Mouse (Mus musculus) intestine, postnatal 0 days (tissue): ENCODE data around the gene Tsen34. TPM values are rescaled to one million over a fixed set of nuclear protein-coding genes. Genes with fewer than 3 reads are reported as not detected.
A peak's percentile ranks its signal among the peaks of the same experiment; 100 is the strongest.
"Not testable (repeated sequence)": the region's sequence is repeated elsewhere in the genome, so short reads cannot be mapped to it uniquely, and the experiment has no call there.

Experiments used
- ATAC-seq: fragments of 200-750 bp; cut with Nextera tagmentation; 2 replicates; pipeline ENCODE4 v1.8.0; 2017; ENCODE audit warnings: mild to moderate bottlenecking, moderate TSS enrichment, moderate library complexity
- H3K27ac ChIP-seq: fragments of 300-500 bp; sonication (generic); 2 replicates; pipeline ENCODE4 v1.5.1; 2014; ENCODE audit warnings: mild to moderate bottlenecking, low read depth, low read length, moderate library complexity
- H3K27me3 ChIP-seq: fragments of 300-500 bp; sonication (generic); replicated peaks from 2 replicates; pipeline ENCODE4 v1.6.1; 2014; ENCODE audit warnings: low read length, mixed read lengths; ENCODE audit not compliant: control insufficient read depth, insufficient read depth
- H3K36me3 ChIP-seq: fragments of 300-500 bp; sonication (generic); 2 replicates; pipeline ENCODE4 v1.6.1; 2014; ENCODE audit warnings: mild to moderate bottlenecking, moderate library complexity; ENCODE audit not compliant: control insufficient read depth, insufficient read depth
- H3K4me1 ChIP-seq: fragments of 300-500 bp; sonication (generic); replicated peaks from 2 replicates; pipeline ENCODE4 v1.6.1; 2014; ENCODE audit warnings: antibody characterized with exemption, low read length, mixed read lengths; ENCODE audit not compliant: control insufficient read depth, insufficient read depth
- H3K4me2 ChIP-seq: fragments of 300-500 bp; sonication (generic); replicated peaks from 2 replicates; pipeline ENCODE4 v1.6.1; 2014; ENCODE audit warnings: low read depth, mild to moderate bottlenecking, moderate library complexity
- H3K4me3 ChIP-seq: fragments of 300-500 bp; sonication (generic); 2 replicates; pipeline ENCODE4 v1.5.1; 2014; ENCODE audit warnings: low read depth, low read length
- H3K9ac ChIP-seq: fragments of 300-500 bp; sonication (generic); 2 replicates; pipeline ENCODE4 v1.6.1; 2014; ENCODE audit warnings: mild to moderate bottlenecking, low read depth, low read length
- H3K9me3 ChIP-seq: fragments of 300-500 bp; sonication (generic); 2 replicates; pipeline ENCODE4 v1.6.1; 2016; ENCODE audit warnings: mixed run types; ENCODE audit not compliant: control insufficient read depth
- CTCF ChIP-seq: sonication (generic); IDR thresholded peaks from 2 replicates; pipeline ENCODE4 v1.5.1; 2016; ENCODE audit warnings: low read depth, mild to moderate bottlenecking, control low read depth, antibody characterized with exemption, moderate library complexity
- WGBS: fragments of 180-500 bp; shearing (Covaris S2); extraction: QIAGEN DNeasy Blood & Tissue Kit; methylation state at CpG from one replicate; pipeline ENCODE4 v1.1.7; 2014; 5-methylcytosine and 5-hydroxymethylcytosine counted together
- polyA plus RNA-seq: library from polyadenylated mRNA; unstranded; fragments of >200 nt; fragmentation: Nextera tagmentation; extraction: Ambion mirVana; gene quantifications from 2 replicates; pipeline ENCODE4 v1.2.1, GENCODE M21; 2015

Gene Tsen34
- polyA plus RNA-seq, 1 experiment from 2014 or later, result 129 TPM

GRCm38 (mm10) chr7:3684698-3685097, 8.0 kb upstream of the Tsen34 start:
- no peak overlapping the region for H3K4me3 ChIP-seq
- no peak for TF ChIP-seq CTCF
- no peak for ATAC-seq
- no peaks in the 10 kb centered on the region for H3K9me3 ChIP-seq
- H3K9ac ChIP-seq, result no peak overlapping the region
- WGBS, result 90% methylated on average over 8 of the region's 8 CpGs
- no peaks in the 10 kb centered on the region for H3K27me3 ChIP-seq
- no peaks in the 10 kb centered on the region for H3K4me1 ChIP-seq
- peaks cover 42% of the 10 kb centered on the region for H3K36me3 ChIP-seq
- no peak overlapping the region for H3K27ac ChIP-seq
- no peak overlapping the region for H3K4me2 ChIP-seq

DNA sequence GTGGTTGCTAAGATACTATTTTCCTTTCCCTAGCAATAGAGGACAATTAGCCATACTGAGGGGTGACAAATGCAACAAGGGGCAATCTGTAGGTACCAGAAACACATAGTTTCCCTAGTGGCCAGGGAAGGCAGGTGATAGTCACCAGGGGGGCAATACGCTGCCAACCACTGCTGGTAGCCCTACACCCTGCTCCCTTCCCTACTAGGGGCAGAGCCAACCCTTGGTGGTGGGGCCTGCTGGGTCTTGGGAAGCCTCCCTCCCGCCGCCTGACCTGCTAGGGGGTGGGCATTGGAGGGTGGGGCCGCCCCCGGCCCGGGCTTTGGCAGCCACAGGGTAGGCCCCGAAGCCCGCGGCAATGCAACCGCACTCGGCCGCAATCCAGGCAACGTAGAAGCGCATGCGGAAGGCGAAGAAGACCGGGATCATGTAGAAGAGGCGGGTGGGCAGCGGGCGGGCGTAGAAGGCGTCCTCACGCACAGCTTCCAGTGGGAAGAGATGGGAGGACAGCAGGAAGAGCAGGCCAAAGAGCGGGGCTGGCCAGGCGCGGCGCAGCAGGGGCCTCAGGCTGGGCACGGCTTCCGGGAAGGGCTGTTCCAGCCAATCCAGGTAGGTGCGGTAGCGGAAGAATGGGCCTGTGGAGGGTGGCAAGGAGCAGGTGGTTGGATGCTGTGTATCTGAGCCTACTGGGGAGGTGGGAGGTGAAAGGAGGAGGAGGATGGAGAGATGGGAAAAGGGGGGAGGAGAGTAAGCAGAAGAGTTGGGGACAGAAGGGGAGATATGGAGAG, 7.1 kb upstream of the Tsen34 start:
- 88% methylated on average over 31 of the region's 31 CpGs for WGBS
- no peaks in the 10 kb centered on the region for H3K27me3 ChIP-seq
- H3K4me1 ChIP-seq, result no peaks in the 10 kb centered on the region
- no peak overlapping the region for H3K9ac ChIP-seq
- no peak for TF ChIP-seq CTCF
- no peak overlapping the region for H3K4me3 ChIP-seq
- no peaks in the 10 kb centered on the region for H3K9me3 ChIP-seq
- H3K27ac ChIP-seq, result no peak overlapping the region
- no peak overlapping the region for H3K4me2 ChIP-seq
- peaks cover 41% of the 10 kb centered on the region for H3K36me3 ChIP-seq
- no peak for ATAC-seq

GRCm38 (mm10) chr7:3691919-3692318, 744 bp upstream of the Tsen34 start:
- Histone ChIP-seq H3K27ac (no peak overlapping the region), H3K9ac (peak overlapping the region; percentile 73), H3K4me3 (peak overlapping the region; percentile 79), H3K9me3 (no peaks in the 10 kb centered on the region), H3K4me2 (peak overlapping the region; percentile 94), H3K27me3 (no peaks in the 10 kb centered on the region), H3K4me1 (no peaks in the 10 kb centered on the region), H3K36me3 (peaks cover 23% of the 10 kb centered on the region)
- no peak for ATAC-seq
- no peak for TF ChIP-seq CTCF
- 17% methylated on average over 3 of the region's 3 CpGs for WGBS

GRCm38 (mm10) chr7:3692987-3693808, 535 bp downstream of the Tsen34 start, which contains the start of gene Mboat7:
Gene Mboat7 (minus strand): TSS chr7:3693523.
- Histone ChIP-seq H3K27me3 (no peaks in the 10 kb centered on the region), H3K36me3 (peaks cover 19% of the 10 kb centered on the region), H3K9ac (peak within 1 kb of the TSS; percentile 73), H3K9me3 (no peaks in the 10 kb centered on the region), H3K27ac (peak within 1 kb of the TSS; percentile 90), H3K4me3 (peak within 1 kb of the TSS; percentile 79), H3K4me1 (no peaks in the 10 kb centered on the region), H3K4me2 (peak within 1 kb of the TSS; percentile 94)
- under 1% methylated on average over 55 of the region's 55 CpGs for WGBS
- ATAC-seq, result peak; percentile 92
- no peak for TF ChIP-seq CTCF

- Histone ChIP-seq H3K4me1 (no peaks in the 10 kb centered on the region), H3K4me3 (peak overlapping the region; percentile 79), H3K27ac (peak overlapping the region; percentile 90), H3K36me3 (peaks cover 17% of the 10 kb centered on the region), H3K9me3 (no peaks in the 10 kb centered on the region), H3K9ac (peak overlapping the region; percentile 73), H3K4me2 (peak overlapping the region; percentile 94), H3K27me3 (no peaks in the 10 kb centered on the region)
- no peak for TF ChIP-seq CTCF
- no peak; the same call in 1 of the 2 replicates for ATAC-seq
- 0% methylated on average over 18 of the region's 18 CpGs for WGBS
Measured at GRCm38 (mm10) chr7:3693809-3694075, 1.1 kb downstream of the Tsen34 start.

DNA sequence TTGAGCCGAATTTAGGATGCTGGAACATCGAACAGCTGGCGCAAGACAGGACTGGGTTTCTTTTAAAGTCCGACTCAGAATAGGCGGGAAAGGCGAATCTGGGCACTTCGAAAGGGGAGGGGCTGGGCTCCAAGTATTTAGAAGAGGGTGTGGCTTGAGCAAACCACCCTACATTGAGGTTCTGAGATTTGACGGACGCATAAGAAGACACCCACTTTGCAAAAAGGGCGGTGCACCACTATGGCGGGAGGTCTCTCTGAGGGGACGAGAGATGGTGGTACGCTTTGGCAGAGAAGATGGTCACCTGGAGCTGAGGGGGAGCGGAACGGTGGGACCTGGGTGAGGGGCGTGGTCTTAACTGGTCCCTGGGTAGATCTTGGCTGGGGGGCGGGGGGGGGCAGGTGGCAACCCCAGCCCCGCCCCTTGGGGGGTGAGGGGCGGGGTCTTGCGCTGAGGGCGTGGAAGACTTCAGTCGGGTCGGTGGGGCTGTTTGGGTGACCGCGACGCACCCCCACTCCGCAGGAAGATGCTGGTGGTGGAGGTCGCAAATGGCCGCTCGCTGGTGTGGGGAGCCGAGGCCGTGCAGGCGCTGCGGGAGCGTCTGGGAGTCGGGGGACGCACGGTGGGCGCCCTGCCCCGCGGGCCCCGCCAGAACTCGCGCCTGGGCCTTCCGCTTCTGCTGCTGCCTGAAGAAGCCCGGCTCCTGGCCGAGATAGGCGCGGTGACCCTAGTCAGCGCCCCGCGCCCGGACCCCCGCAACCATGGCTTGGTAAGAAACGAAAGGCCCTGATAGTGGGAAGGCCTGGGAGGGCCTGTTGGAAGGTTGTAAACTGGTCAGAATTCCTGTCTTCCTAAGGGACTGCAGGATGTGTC, 1.6 kb downstream of the Tsen34 start:
- Histone ChIP-seq H3K4me2 (peak overlapping the region; percentile 94), H3K36me3 (peaks cover 19% of the 10 kb centered on the region), H3K27ac (peak overlapping the region; percentile 90), H3K4me1 (no peaks in the 10 kb centered on the region), H3K9me3 (no peaks in the 10 kb centered on the region), H3K9ac (peak overlapping the region; percentile 73), H3K27me3 (no peaks in the 10 kb centered on the region), H3K4me3 (peak overlapping the region; percentile 79)
- under 1% methylated on average over 39 of the region's 55 CpGs for WGBS
- ATAC-seq, result peak; percentile 30
- TF ChIP-seq CTCF, result no peak

DNA sequence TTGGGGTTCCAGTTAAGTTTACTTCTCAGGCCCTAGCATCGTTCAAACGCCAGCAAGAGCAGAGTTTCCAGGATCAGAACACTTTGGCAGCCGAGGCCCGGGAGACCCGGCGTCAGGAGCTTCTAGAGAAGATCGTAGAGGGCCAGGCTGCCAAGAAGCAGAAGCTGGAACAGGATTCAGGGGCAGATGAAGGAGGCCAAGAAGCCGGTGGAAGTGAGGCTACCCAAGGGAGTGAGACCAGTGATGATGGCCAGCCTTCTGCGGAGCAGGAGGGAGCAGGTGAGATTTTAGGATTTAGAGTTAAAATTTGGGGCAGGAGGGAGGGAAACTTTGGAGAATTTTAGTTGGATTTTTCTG, 2.3 kb downstream of the Tsen34 start:
- H3K9ac ChIP-seq, result peak overlapping the region; percentile 73
- H3K4me3 ChIP-seq, result peak overlapping the region; percentile 79
- not testable (repeated sequence) for H3K27me3 ChIP-seq, H3K4me1 ChIP-seq, H3K9me3 ChIP-seq, ATAC-seq
- WGBS, result 3% methylated on average over 9 of the region's 9 CpGs
- peak overlapping the region; percentile 94 for H3K4me2 ChIP-seq
- H3K36me3 ChIP-seq, result peaks cover 21% of the 10 kb centered on the region
- peak overlapping the region; percentile 90 for H3K27ac ChIP-seq
